Mouse (Mus musculus): Measurements from ENCODE around the gene Grn.

- TF ChIP-seq POLR2A (IDR thresholded peaks at IDR 0.05; ENCODE audit: control insufficient read depth, low read depth, low read length) (no peak), CTCF (IDR thresholded peaks at IDR 0.05; ENCODE audit: control insufficient read depth, insufficient read depth, insufficient replicate concordance, low read depth, low read length) (no peak)
Measured at GRCm38 (mm10) chr11:102413059-102413458, 17.1 kb upstream of the Grn start.
